Mouse (Mus musculus) heart, postnatal 0 days (tissue): Measurements from ENCODE around the gene E130208F15Rik.

Experiments
- CTCF ChIP-seq: IDR thresholded peaks from 2 replicates; pipeline ENCODE4 v1.5.1; 2016; ENCODE audit warnings: antibody characterized with exemption, control low read depth, low read depth
- EP300 ChIP-seq: IDR thresholded peaks from 2 replicates; pipeline ENCODE4 v1.6.1; 2016; ENCODE audit warnings: antibody characterized with exemption, low read depth

- TF ChIP-seq CTCF (peak; percentile 45), EP300 (no peak)
These were observed 20.6 kb upstream of the E130208F15Rik start for GRCm38 (mm10) chr7:30300914-30301313.
